Mouse (Mus musculus) brain, embryonic 14.5 days (tissue): ENCODE measurements around the gene Olfr154. TPM values are rescaled to one million over a fixed set of nuclear protein-coding genes. Genes with fewer than 3 reads are reported as not detected.
"Not testable (repeated sequence)": the region's sequence is repeated elsewhere in the genome, so short reads cannot be mapped to it uniquely, and the experiment has no call there.

ENCODE experiments used
- DNase-seq: peaks from one replicate; pipeline ENCODE4 v3.0.0-alpha.2; 2011; ENCODE audit warnings: low read depth
- CTCF ChIP-seq: fragments of 200-500 bp; IDR thresholded peaks from 2 replicates; pipeline ENCODE4 v1.5.1; 2012; ENCODE audit warnings: inconsistent platforms, mild to moderate bottlenecking, moderate library complexity, borderline replicate concordance; ENCODE audit not compliant: insufficient read depth, insufficient read length; ENCODE audit errors: extremely low read depth
- POLR2A ChIP-seq: fragments of 200-500 bp; IDR thresholded peaks from 2 replicates; pipeline ENCODE4 v1.6.1; 2012; ENCODE audit warnings: mild to moderate bottlenecking, inconsistent platforms, borderline replicate concordance; ENCODE audit not compliant: poor library complexity, insufficient read depth, insufficient read length, severe bottlenecking; ENCODE audit errors: extremely low read depth
- polyA plus RNA-seq: library from polyadenylated mRNA; depleted of rRNA; stranded (reverse); fragments of >200 nt; gene quantifications from 2 replicates; pipeline ENCODE4 v1.2.3, GENCODE M21; 2012; rRNA removed

Gene Olfr154
- polyA plus RNA-seq, result not detected in 2 replicates

DNA sequence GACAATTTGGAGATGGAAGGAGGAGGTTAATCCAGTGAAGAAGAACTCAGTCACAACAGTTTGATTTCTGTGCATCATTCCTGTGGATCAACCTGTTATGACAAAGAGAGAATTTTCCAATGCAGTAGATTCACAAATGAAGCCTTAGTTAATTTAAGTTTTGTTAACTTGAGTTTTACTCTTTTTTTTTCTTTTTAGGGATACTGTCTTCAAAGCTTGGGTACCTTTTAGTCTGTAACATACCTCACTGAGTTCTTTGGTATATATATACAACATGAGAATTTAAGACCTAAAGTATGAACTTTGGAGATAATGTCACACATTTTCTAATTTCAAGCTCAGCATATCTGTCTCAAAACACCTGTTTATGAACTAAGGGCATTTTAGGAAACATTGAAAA, at the start of gene Olfr154:
Gene Olfr154 (minus strand): TSS at position 101 of the 400 bp plus-strand sequence.
- not testable (repeated sequence) for DNase-seq

DNA sequence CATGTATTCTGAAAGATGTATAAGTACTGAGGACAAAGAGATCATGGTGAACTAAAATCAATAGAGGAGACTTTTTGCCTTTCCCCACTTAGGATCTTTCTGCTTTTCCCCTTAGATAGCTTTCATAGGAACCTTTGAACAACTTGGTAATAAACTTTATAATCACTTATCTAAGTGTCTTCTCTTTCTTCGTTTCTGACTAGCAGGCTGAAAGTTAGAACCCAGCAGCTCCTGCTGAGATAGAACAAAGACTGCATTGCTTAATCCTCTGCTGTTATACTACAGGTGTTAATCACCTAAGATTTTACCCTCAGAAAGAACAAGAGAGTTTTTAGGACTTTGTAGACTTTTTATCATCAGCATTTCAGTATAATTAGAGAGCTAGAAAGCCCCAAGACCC, 46.9 kb upstream of the Olfr154 start:
- no peak for TF ChIP-seq CTCF

GRCm38 (mm10) chr2:85710680-85711079, 46.4 kb upstream of the Olfr154 start:
- not testable (repeated sequence) for DNase-seq

More for the DNA sequence above, 46.9 kb upstream of the Olfr154 start:
- DNase-seq, result no peak

- DNase-seq, result no peak
- TF ChIP-seq POLR2A (no peak), CTCF (no peak)
Measured at GRCm38 (mm10) chr2:85689131-85689530, 24.9 kb upstream of the Olfr154 start, which contains the start of gene Olfr1008. TSS of gene Olfr1008 (plus strand) at chr2:85689431.

DNA sequence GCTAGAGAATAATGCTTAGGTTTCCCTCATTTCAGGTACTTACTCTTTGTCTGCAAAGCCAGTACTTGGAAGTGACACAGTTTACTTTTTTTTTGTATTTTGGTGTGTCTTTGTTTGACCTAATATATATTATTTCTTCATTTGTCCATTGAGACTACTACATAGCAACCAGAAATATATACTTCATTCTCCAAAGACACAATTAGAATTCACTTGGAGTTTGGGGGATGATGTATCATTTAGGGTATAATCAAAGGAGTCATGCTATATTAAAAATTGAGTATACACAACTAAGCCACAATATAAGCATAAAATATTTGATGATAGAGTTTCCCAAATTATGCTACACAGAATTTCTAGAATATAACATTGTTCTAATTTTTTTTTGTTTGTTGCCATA, 14.4 kb upstream of the Olfr154 start, which contains the start of gene Olfr1006:
Gene Olfr1006 (minus strand): TSS at position 101 of the 400 bp plus-strand sequence.
- DNase-seq, result no peak
- TF ChIP-seq POLR2A, result no peak
- no peak for TF ChIP-seq CTCF

DNA sequence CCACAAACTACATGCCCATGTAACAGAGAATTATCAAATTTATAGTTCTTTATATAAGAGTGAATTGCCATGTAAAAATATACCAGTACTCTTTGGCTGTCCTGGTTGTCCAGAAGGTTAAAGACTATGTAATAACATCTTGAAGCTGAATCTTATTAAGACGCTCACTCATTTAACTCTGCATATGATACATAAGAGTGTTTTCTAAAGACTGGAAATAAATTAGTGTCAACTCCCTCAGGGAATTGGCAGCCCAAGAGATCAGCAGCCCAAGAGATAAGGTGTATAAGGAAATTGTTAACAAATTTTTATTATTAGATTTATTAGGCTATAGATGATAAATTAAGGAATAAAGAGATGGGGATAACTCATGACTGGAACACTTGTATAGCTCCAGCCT, 13.7 kb downstream of the Olfr154 start, which contains the start of gene Olfr1002:
Gene Olfr1002 (minus strand): TSS at position 101 of the 400 bp plus-strand sequence.
- TF ChIP-seq POLR2A (no peak), CTCF (no peak)
- DNase-seq, result no peak

Other genes with a start within 250 kb of the Olfr154 start
- gene Olfr993, start 249.6 kb downstream of the Olfr154 start, polyA plus RNA-seq, result not detected in 2 replicates
- gene Olfr994, start 228.0 kb downstream of the Olfr154 start, polyA plus RNA-seq, result not detected in 2 replicates
- gene Olfr995, start 220.8 kb downstream of the Olfr154 start, polyA plus RNA-seq, result not detected in 2 replicates
- gene 4833423E24Rik, start 145.4 kb downstream of the Olfr154 start, polyA plus RNA-seq, result 0.10 and 0.24 TPM in 2 replicates
- not detected in 2 replicates for gene Olfr996, start 85.2 kb downstream of the Olfr154 start, polyA plus RNA-seq
- gene Olfr998, start 75.5 kb downstream of the Olfr154 start, polyA plus RNA-seq, result not detected in 2 replicates
- not detected in 2 replicates for gene Olfr1000, start 52.6 kb downstream of the Olfr154 start, polyA plus RNA-seq
- not detected in 2 replicates for gene Olfr1002, start 13.8 kb downstream of the Olfr154 start, polyA plus RNA-seq
- gene Olfr1006, start 14.3 kb upstream of the Olfr154 start, polyA plus RNA-seq, result not detected in 2 replicates
- not detected in 2 replicates for gene Olfr1008, start 25.0 kb upstream of the Olfr154 start, polyA plus RNA-seq
- not detected in 2 replicates for gene Olfr1009, start 51.0 kb upstream of the Olfr154 start, polyA plus RNA-seq
- gene Olfr1012, start 98.3 kb upstream of the Olfr154 start, polyA plus RNA-seq, result not detected in 2 replicates
- not detected in 2 replicates for gene Olfr1013, start 102.6 kb upstream of the Olfr154 start, polyA plus RNA-seq
- not detected in 2 replicates for gene Olfr1014, start 108.3 kb upstream of the Olfr154 start, polyA plus RNA-seq
- not detected in 2 replicates for gene Olfr1015, start 117.6 kb upstream of the Olfr154 start, polyA plus RNA-seq
- gene Olfr1016, start 138.1 kb upstream of the Olfr154 start, polyA plus RNA-seq, result not detected in 2 replicates
- not detected in 2 replicates for gene Olfr1018, start 154.0 kb upstream of the Olfr154 start, polyA plus RNA-seq
- 0.08 TPM in 1 of 2 replicates, not detected in the other for gene Olfr1019, start 181.0 kb upstream of the Olfr154 start, polyA plus RNA-seq
- gene Olfr1020, start 182.6 kb upstream of the Olfr154 start, polyA plus RNA-seq, result not detected in 2 replicates
- gene Olfr1022, start 204.1 kb upstream of the Olfr154 start, polyA plus RNA-seq, result not detected in 2 replicates
- not detected in 2 replicates for gene Olfr1023, start 221.2 kb upstream of the Olfr154 start, polyA plus RNA-seq
- gene Olfr1024, start 240.6 kb upstream of the Olfr154 start, polyA plus RNA-seq, result not detected in 2 replicates